Mouse (Mus musculus) left cerebral cortex, adult 9 months (tissue): ENCODE results near the gene Igsf10.
"Not testable (repeated sequence)": the region's sequence is repeated elsewhere in the genome, so short reads cannot be mapped to it uniquely, and the experiment has no call there.

Experiments used
- DNase-seq, 2 experiments: peaks; one replicate each; pipeline ENCODE4 v3.0.0; 2022; ENCODE audit warnings: low spot score in 2 of 2

Igsf10 gene

DNA sequence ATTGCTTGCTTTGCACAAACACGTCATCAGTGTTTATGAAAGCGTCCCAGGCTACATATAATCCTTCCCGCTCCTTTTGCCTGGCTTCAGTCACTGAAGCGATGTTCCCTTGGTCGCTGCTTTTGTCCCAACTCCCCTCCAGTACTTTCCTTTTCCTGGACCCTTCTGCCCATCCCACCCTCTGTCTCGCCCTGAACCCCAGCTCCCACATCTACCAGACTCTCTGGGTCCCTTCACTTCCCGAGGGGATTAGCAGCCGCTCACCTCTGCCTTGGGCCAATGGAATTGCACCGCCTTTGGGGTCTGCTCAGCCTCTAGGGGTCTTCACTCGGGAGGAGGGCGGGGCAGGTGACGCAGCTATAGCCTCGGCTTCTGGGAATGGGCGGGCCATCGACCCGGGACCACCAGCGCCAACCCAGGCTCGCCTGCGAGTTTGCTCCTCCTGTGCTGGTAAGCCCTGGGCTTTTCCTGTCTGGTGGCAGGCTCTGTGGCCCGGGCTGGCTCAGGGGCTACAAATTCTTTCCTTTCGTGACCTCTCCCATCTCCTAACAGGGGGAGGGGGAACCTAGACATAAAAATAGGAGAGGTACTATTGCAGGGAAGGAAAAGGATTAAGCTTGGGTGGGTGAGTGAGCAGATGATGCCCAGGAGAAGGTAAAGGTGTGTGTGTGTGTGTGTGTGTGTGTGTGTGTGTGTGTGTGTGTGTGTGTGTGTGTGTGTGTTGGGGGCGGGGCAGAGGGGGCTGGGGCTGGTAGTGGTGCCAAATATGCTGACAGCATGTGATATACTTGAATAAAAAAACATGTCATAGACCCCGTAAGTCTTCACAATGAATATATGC is at the start of gene Igsf10:
Igsf10 (minus strand) TSS at position 330 of the 841 bp plus-strand sequence.
- DNase-seq, result peak in 1 of 2 experiments; percentile 13

DNA sequence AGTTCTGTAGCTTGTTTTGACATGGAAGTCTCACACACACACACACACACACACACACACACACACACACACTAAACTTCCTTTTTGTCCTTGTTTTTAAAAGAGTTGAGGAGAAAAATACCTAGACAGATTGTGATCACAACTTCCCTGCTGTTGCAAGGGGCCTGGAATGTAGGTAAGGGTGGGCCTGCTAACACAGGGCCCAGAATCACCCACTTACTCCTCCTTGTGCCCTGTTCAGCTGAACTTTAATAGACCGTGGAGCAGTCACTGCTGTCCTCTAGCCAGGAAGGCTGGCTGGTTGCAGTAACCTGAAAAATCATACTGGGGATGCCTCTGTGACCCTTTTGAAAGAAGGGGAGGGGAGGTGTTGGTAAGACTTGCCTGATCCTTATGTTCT is 41.4 kb upstream of the Igsf10 start:
- DNase-seq, result no peak

DNA sequence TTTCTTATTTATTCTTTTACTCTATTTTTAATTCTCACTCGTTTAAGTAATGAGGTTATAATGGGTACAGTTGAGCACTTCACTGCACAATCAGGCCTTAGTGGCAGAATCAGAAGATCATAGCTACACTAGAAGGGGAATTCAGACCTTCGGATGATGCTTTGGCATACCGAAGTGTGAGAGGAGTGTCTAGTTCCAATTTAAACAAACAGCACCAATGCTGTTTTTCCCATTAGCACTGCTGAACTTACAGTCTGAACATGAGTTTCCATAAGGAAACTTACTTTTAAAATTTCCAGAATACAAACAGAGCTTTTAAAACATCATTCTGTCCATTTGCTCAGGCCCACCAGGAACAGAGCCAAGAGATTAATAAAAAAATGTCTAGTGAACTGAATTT is 40.8 kb upstream of the Igsf10 start:
- DNase-seq, result no peak

DNA sequence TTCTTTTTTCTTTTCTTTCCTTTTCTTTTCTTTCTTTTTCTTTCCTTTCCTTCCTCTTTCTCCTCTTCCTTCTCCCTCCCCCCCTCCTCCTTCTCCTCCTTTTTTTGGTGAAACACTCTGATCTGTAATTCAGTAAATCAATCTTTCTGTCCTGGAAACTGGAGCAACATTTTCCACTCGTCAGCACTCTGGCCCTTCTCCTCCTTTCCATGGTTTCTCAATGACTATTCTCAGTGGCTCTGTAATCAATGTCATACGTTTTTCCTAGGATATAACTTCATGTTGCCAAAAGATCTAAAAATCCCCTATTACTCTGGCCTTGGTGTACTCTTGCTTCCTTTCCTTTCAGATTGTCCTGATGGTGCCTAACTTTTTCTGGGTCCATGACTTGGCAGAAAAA is 40.1 kb upstream of the Igsf10 start:
- DNase-seq, result no peak

DNA sequence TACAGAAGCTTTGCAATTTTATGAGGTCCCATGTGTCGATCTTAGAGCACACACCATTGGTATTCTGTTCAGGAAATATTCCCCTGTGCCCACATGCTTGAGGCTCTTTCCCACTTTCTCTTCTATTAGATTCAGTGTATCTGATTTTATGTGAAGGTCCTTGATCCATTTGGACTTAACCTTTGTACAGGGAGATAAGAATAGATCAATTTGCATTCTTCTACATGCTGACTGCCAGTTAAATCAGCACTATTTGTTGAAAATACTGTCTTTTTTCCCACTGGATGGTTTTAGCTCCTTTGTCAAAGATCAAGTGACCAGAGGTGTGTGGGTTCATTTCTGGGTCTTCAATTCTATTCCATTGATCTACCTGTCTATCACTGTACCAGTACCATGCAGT is 34.6 kb upstream of the Igsf10 start:
- not testable (repeated sequence) for DNase-seq

DNA sequence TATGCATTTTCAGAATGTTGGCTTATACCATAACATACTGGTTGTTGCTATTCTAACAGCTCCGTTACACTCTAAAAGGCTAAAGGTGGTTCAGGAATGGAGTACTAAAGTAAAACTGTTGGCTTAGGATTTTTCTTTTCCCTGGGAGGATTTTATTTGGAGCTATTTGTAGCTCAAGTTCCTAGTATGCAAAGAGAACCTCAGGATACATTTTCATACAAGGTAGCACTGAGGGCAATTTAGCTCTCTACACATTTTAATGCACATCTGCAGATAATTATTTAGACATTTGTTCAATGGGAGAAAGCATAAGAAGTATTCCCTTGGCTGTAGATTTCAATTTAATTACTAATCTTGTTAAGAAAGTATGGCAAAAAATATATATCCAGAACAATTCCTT is 17.7 kb upstream of the Igsf10 start:
- DNase-seq, result no peak

DNA sequence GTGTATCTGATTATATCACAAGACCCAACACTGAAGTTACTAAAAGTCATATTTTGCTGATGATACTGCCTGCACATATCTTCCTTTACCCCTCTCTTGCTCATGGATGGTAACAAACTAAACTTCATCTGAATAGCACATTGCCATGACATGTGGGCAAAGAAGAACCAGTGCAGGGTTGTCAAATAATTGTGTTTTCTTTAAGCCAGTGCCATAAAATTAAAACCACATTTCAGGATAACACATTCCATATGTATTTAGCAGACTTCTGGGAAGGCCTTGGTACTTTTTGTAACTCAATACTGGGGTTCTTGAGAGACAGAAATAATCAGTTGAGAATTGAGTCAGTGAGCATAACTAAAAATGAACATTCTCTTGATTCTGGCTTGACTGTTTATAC is 15.9 kb upstream of the Igsf10 start:
- DNase-seq, result no peak

DNA sequence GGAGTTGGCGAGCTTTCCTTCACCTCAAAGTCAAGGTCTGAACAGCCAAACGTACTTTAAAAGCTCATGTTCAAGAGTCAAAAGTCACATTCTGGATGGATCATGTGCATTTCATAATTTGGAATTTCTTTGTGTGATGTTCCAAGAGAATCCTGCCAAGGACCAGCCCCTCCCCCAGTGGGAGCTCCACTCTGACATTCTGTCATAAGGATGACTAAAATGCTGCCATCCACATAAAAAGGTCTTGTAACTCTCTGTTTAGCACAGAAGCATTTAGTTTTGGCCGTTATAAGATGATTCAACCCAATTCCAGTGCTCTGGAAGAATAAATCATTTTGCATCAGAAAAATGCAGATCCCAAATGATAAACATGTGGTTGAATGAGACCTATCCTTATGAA is 10.0 kb upstream of the Igsf10 start:
- DNase-seq, result no peak

DNA sequence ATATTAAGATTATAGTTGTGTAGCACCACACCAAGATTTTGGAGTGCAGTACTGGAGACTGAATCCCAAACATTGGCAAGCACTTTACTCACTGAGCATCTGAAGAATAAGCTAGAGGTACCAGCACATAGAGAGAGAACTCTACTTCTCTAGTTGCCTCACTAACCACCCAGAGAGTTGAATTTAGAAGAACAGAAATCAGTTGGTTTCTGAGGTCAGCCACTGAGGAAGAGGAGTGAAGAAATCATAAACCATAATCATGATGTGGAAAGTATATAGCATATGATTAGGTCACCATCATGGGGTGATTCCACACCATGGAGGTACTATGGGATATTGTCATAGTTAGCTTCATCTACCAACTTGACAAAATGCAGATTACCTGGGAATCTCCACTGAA is 7.6 kb upstream of the Igsf10 start:
- no peak for DNase-seq

DNA sequence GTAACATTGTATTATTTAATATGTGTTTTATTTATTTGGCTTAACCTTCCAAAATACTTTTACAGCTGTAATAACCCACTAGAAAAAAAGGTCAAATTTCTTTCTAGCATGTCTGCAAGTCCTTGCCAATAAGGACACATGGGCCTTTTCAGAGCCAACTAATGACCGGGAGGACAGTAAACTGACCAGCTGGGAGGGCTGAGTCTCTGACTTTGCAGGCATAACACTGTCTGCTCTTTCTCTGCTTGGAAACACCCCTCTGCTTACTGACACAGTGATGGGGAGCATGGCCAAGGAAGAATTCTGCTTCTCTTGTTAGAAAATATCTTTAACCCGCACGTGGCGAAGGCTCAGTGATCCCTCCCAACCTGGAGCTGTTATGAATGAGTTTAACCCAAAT is 1.2 kb downstream of the Igsf10 start:
- DNase-seq, result no peak

DNA sequence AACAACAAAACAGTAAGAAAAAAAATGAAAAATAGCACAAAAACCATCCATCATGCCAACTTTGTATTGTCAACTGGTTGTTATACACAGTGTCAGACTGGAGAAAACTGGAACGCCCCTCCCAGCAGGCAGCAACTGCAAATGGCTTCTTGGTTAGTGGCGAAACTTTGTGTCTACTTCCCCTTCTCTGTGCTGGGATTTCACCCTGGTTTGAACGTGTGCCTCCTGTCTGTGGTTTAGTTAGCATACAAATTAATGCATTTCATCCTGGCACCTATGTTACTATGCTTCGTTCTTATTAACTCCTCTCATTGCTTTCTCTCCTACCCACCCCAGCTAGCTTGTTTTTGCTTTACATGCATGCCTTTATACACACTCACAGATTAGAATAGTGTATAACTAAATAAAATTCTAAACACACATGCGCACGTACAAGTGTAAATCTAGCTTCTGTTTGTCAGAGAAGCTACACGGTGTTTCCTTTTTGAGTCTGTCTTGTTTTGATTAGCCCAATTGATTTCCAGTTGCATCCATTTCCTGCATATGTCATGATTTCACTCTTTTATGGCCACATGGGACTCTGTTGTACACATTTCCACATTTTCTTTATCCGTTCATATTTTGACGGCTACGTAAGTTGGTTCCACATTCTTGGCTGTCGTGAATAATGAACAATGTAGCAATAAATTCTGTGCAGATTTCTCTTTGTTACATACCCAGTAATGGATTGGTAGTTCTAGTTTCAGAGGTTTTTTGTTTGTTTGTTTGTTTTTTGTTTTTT is 2.4 kb downstream of the Igsf10 start:
- DNase-seq, result no peak

DNA sequence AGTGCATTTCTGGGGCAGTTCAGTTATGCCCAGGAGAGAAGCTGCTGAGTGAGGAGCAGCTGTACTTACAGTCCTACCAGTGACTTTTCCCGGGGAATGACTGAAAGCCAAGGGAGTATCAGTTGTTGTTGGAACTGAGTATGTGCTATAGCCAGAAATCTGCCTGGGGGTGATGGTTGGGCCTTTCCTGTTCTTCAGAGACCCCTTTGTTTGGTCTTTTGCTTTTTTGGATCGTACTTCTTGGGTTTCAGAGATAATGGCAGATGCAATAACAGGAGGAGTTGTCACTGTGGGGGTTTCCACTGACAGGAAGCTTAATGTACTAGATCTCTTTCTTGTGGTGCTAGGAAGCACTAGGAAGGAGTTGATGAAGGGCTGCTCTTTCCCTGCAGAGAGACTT is 15.7 kb downstream of the Igsf10 start:
- no peak for DNase-seq

DNA sequence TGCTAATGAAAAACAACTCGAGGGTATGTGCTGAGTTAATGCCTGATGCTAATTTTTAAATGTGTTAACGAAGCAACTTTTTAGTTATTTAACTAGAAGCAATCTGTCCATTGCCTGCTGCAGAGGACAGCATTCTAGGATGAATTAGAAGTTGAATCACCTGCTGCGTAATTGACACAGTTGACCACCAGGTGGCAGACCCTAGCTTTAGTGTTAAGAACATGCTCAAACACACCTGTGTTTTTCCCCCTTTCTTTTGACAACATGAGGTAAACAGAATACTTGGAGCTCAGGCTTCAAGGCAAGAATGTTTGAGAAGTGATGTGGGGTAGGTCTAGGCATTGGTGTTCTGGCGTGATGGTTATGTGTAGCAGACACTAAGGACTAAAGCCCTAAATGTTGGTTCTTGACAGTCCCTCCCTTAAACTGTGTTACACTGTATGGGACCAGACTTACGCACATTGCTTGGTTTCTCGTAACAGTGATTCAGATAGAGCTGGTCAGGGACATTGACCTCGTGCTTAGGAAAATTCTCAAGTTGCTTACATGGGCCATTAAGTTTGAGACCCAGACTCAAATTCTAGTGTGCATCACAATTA is 22.8 kb downstream of the Igsf10 start:
- DNase-seq, result peak in 1 of 2 experiments; percentile 75

DNA sequence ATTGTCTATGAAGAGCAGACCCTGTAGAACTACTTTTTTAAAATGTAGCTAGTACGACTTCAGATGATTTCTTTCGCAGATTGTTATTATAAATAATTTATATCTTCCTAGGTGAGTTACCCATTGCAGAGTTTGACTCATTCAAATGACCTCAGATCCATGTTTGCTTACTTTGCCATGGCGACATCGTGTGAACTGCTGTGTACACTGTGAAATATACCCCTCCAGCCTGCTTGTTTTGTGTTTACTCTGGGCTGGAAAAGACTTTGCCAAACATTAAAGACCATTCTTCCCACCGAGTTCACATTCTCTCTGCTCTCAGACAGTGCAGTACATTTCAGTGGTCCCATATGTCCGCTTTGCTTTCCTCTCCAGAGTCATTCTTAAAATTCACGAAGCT is 28.1 kb downstream of the Igsf10 start:
- DNase-seq, result no peak

DNA sequence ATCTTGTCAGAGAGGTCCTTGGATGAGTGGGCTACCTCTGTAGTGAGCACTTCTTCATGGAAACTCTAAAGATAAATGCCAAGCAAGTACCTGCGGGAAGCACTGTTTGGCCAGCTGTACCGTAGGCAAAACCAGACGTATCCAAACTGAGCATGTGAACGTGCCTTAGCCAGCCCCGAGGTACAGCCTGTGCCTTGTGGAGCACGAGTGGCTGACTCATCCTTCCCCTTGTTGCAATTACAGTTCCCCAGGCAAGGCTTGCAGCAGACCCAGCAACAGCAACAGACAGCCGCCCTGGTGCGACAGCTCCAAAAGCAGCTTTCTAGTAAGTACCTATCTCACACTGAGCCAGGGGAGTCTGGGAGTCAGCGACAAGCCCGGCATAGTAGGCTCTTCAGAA is 31.6 kb downstream of the Igsf10 start:
- peak; percentile 46 to 75 for DNase-seq

DNA sequence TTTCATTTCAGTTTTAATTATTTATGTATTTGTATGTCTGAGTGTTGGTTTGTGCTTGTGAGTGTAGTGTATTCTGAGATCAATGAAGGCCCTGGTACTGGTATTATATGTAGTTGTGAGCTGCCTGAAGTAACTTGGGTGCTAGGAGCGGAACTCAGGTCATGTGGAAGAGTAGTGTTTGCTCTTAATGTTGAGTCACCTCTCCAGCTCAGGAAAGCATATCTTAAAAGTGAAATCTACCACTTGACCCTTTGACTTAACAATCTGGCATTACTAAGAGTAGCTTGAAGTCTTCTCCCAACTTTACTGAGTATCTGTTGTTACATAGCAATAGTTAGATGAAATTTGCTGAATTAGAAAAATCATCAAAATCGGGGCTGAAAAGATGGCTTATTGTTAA is 38.7 kb downstream of the Igsf10 start:
- no peak for DNase-seq

DNA sequence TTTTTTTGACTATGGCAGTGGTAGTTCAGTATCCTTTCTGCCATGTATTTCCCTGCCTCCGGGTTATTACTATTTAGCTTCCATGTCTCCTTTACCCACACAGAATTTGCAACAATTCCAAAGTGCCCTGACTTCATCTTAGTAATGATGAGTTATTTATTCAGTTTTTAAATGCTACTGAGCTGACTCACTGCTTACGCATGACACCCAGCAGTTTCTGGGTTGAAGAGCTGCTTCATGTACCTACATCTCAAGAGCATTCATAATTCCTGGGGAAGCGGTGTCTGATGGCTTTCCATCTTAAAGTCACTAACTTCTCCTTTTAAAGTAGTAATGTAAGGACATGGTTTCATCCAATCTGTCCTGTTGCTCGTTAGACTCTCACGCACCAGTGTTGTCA is 39.2 kb downstream of the Igsf10 start:
- no peak for DNase-seq

DNA sequence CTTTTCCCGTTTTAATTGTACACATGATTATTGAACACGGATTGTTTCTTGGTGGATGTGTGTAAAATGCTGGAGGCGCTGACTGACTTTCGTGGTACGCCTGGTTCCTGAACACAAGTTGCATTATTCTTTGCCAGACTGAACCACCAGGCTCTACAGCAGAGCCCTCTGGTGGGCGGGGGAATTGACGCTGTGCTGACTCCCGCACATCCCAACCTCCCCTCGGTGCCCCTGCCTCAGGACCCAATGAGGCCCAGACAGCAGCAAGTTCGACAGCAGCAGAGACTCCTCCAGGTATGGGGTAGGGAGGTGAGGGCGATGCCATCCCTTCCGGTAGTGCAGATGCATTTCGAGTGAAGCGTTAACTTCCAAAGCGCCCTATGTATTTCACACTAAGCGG is 46.5 kb downstream of the Igsf10 start:
- no peak for DNase-seq

DNA sequence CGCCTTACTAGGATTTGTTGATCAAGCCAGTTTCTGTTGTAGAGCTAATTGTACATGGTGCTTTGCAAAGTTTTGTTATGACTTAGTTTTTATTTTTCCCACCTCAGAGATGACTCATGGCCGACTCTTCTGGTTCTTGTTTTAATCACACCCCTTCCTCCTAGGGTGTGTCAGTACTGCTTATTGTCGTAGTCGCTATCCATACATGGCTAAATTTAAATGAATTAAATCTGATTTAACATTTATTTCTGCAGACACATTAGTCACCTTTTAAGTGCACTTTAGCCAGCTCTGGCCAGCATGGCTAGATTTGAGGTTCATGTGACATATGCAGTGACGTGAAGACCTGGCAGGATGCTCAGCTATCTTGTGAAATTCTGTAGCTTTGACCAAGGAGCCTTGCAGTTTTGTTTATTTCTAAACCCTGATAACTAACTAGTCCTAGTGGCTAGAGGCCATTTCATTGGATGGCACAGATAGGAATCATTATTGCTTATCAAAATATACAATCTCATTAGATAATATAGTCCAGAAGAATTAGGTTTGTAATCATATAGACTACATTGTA is 47.5 kb downstream of the Igsf10 start:
- DNase-seq, result no peak

DNA sequence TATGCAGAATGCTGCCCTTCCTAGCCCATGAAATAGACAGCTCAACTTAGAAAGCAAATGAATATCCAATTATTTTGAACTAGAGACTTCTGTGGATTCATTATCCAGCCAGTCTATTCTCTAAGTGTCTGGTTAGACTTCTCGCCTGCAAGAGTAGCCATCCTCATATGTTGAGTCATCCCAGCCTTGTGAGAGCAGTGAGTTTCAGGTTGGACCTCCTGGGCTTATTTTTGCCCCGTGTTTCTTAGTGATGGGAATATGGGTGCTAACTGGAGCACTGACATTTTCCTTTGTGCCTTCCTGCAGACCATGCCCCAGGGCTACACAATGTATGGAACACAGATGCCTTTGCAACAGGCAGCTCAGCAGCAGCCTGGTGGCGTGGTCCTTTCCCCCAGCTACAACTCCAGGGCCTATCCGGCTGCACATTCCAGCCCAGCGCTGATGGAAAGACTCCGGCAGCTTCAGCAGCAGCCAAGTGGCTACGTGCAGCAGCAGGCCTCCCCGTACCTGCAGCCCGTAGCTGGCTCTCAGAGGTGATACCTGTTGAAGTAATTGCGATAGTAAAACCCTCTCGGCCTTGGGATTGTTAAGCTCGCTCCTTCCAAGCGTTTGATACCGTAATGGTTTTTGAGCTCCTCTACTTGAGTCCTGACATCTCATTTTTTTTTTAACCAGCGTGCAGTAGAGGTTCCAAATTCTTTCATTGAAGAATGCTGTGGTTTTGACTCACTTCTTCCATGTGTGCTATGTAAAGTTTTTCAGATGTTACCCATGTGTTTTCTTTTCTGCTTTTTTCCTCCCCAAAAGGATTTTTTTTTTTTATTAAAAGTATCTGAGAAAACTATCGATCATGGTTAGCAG is 48.3 kb downstream of the Igsf10 start:
- DNase-seq, result no peak

DNA sequence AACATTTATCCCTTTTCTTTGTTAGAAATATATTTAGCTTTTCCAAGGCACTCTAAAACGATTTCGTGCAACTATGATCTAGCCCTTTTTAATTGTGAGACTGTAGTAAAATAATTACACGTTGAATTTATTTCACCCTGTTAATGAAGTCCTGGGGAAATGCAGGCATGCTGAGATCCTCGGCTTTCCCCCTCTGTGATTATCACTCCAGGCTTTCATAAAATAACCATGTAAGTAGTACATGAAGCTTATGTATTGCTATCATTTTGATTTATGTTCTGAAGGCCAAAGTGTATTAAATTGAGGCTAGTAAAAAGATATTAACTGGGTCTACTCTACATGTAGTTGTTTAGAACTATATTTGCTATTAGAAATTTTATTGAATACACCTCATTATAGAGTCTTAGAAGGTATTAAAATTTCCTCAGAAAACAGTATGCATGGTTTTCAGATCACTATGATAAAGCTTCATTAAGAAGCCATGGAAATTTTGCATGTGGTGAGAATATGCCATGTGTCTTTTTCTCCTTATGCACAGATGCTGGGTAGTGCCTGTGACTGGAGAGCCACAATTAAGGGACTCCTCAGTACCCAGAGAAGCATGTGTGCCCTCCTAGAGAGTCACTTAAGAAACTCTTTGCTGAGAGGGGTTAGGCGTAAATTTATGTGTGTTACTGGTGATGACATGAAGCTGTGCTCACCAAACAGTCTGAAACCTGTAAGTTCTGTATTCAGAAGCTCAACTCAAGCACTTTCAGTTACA is 50.6 kb downstream of the Igsf10 start:
- no peak for DNase-seq
